Mouse (Mus musculus) intestine, embryonic 14.5 days (tissue): Measurements from ENCODE around the gene Tcte2. TPM values are rescaled to one million over a fixed set of nuclear protein-coding genes. Genes with fewer than 3 reads are reported as not detected.

ENCODE experiments used
- ATAC-seq: fragments of 200-750 bp; cut with Nextera tagmentation; replicated peaks from 2 replicates; pipeline ENCODE4 v1.8.0; 2017; ENCODE audit warnings: low read depth, moderate number of reproducible peaks, moderate TSS enrichment, moderate library complexity; ENCODE audit not compliant: low FRiP score, low TSS enrichment
- DNase-seq: peaks from one replicate; pipeline ENCODE4 v3.0.0-alpha.2; 2018; ENCODE audit warnings: low spot score
- H3K27ac ChIP-seq: fragments of 300-500 bp; sonication (generic); 2 replicates; pipeline ENCODE4 v1.5.1; 2014; ENCODE audit warnings: low read depth, mild to moderate bottlenecking, control low read depth
- H3K27me3 ChIP-seq: fragments of 300-500 bp; sonication (generic); replicated peaks from 2 replicates; pipeline ENCODE4 v1.6.1; 2014; ENCODE audit warnings: low read length, control low read depth; ENCODE audit not compliant: control insufficient read depth, insufficient read depth
- H3K36me3 ChIP-seq: fragments of 300-500 bp; sonication (generic); 2 replicates; pipeline ENCODE4 v1.6.1; 2014; ENCODE audit warnings: low read length, control low read depth; ENCODE audit not compliant: control insufficient read depth, insufficient read depth
- H3K4me1 ChIP-seq: fragments of 300-500 bp; sonication (generic); replicated peaks from 2 replicates; pipeline ENCODE4 v1.6.1; 2014; ENCODE audit warnings: low read length, control low read depth, mixed read lengths; ENCODE audit not compliant: control insufficient read depth, insufficient read depth
- H3K4me2 ChIP-seq: fragments of 300-500 bp; sonication (generic); 2 replicates; pipeline ENCODE4 v1.6.1; 2014; ENCODE audit warnings: low read length
- H3K4me3 ChIP-seq: fragments of 300-500 bp; sonication (generic); 2 replicates; pipeline ENCODE4 v1.5.1; 2014; ENCODE audit warnings: low read depth, low read length, control low read depth, mixed read lengths
- H3K9ac ChIP-seq: fragments of 300-500 bp; sonication (generic); 2 replicates; pipeline ENCODE4 v1.6.1; 2014; ENCODE audit warnings: mild to moderate bottlenecking, low read length
- H3K9me3 ChIP-seq: fragments of 300-500 bp; sonication (generic); 2 replicates; pipeline ENCODE4 v1.6.1; 2016; ENCODE audit warnings: low read length, control low read depth; ENCODE audit not compliant: control insufficient read depth
- WGBS: fragments of 180-500 bp; shearing (Covaris S2); extraction: QIAGEN DNeasy Blood & Tissue Kit; methylation state at CpG from one replicate; pipeline ENCODE4 v1.1.7; 2014; 5-methylcytosine and 5-hydroxymethylcytosine counted together
- polyA plus RNA-seq: library from polyadenylated mRNA; unstranded; fragments of >200 nt; fragmentation: Nextera tagmentation; extraction: Ambion mirVana; gene quantifications from 2 replicates; pipeline ENCODE4 v1.2.1, GENCODE M21; 2014

The Tcte2 gene
- polyA plus RNA-seq, 1 experiment from 2014 or later = 5.2 TPM

GRCm38 (mm10) chr17:13695881-13696280 lies 65.7 kb downstream of the Tcte2 start:
- WGBS = 78% methylated on average over 5 of the region's 5 CpGs
- H3K4me2 ChIP-seq = no peak overlapping the region
- no peak for ATAC-seq
- H3K36me3 ChIP-seq = no peaks in the 10 kb centered on the region
- peaks cover 13% of the 10 kb centered on the region for H3K4me1 ChIP-seq
- H3K9ac ChIP-seq = no peak overlapping the region
- H3K9me3 ChIP-seq = no peaks in the 10 kb centered on the region
- H3K4me3 ChIP-seq = no peak overlapping the region
- DNase-seq = no peak
- no peaks in the 10 kb centered on the region for H3K27me3 ChIP-seq
- H3K27ac ChIP-seq = no peak overlapping the region

GRCm38 (mm10) chr17:13695211-13695610 lies 66.4 kb downstream of the Tcte2 start:
- no peak for ATAC-seq
- H3K4me1 ChIP-seq = peaks cover 7% of the 10 kb centered on the region

GRCm38 (mm10) chr17:13694181-13694580 lies 67.4 kb downstream of the Tcte2 start:
- Histone ChIP-seq H3K4me2 (no peak overlapping the region), H3K4me1 (no peaks in the 10 kb centered on the region), H3K4me3 (no peak overlapping the region), H3K9ac (no peak overlapping the region), H3K27me3 (no peaks in the 10 kb centered on the region), H3K9me3 (no peaks in the 10 kb centered on the region), H3K27ac (no peak overlapping the region), H3K36me3 (no peaks in the 10 kb centered on the region)
- WGBS = 92% methylated on average over 1 of the region's 1 CpGs
- DNase-seq (no peak), ATAC-seq (no peak)

More at GRCm38 (mm10) chr17:13695211-13695610, 66.4 kb downstream of the Tcte2 start:
- no peak for DNase-seq
- Histone ChIP-seq H3K27ac (no peak overlapping the region), H3K4me2 (no peak overlapping the region), H3K9ac (no peak overlapping the region), H3K27me3 (no peaks in the 10 kb centered on the region), H3K9me3 (no peaks in the 10 kb centered on the region), H3K36me3 (no peaks in the 10 kb centered on the region), H3K4me3 (no peak overlapping the region)
- 93% methylated on average over 2 of the region's 2 CpGs for WGBS

- no peak for DNase-seq
- Histone ChIP-seq H3K36me3 (no peaks in the 10 kb centered on the region), H3K9ac (no peak overlapping the region), H3K4me3 (no peak overlapping the region), H3K27ac (no peak overlapping the region), H3K4me2 (no peak overlapping the region), H3K27me3 (no peaks in the 10 kb centered on the region), H3K4me1 (peaks cover 9% of the 10 kb centered on the region; the same call in 1 of the 2 replicates), H3K9me3 (no peaks in the 10 kb centered on the region)
- no peak for ATAC-seq
- WGBS = 88% methylated on average over 1 of the region's 1 CpGs
Observed at GRCm38 (mm10) chr17:13687656-13688055, 74.0 kb downstream of the Tcte2 start.

DNA sequence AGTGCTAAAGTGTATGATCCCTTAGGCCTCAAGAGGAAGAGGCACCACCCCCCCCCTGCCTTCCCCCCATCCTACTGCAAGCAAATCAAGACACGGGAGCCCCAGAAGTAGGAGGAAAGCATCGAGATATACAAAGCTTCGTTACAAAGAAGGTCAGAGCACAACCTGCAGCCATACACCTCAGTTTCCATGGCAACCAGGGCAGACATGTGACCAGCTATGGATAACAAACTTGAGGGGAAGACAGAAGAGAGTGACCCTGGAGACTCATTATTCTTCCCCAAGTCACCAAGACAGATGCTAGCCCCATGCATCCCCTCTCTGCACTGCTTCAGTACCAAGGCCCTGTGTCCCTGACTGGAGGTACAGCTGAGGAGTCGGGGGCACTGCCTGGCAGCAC lies 74.5 kb downstream of the Tcte2 start:
- no peak overlapping the region for H3K4me2 ChIP-seq
- ATAC-seq = no peak
- WGBS = 36% methylated on average over 4 of the region's 4 CpGs
- no peak overlapping the region for H3K4me3 ChIP-seq
- DNase-seq = no peak
- no peak overlapping the region for H3K9ac ChIP-seq
- no peaks in the 10 kb centered on the region for H3K36me3 ChIP-seq
- H3K27ac ChIP-seq = no peak overlapping the region
- H3K4me1 ChIP-seq = peaks cover 9% of the 10 kb centered on the region; the same call in 1 of the 2 replicates
- no peaks in the 10 kb centered on the region for H3K27me3 ChIP-seq
- no peaks in the 10 kb centered on the region for H3K9me3 ChIP-seq

DNA sequence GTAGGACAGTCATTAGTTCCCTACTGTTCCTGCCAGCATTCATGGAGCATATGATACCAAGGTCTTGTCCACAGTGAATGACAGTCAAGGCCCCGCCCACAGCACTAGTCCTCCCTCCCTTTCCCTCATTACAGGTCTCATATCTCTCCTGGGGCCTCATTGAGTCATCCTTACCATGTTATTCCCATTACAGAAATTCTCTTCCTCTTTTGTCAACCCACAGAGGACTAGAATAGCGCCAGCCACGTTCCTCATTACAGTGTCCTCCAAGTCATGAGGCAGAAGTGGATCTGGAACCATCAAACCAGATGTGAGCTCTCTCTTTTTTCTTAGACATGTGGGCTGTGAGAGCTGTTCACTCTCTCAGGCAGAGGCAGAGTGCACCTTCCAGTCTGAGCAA lies 76.0 kb downstream of the Tcte2 start:
- no peak overlapping the region for H3K9ac ChIP-seq
- no peak for DNase-seq
- H3K4me2 ChIP-seq = no peak overlapping the region
- WGBS = 85% methylated on average over 3 of the region's 3 CpGs
- H3K36me3 ChIP-seq = no peaks in the 10 kb centered on the region
- H3K4me3 ChIP-seq = no peak overlapping the region
- H3K4me1 ChIP-seq = peaks cover 9% of the 10 kb centered on the region; the same call in 1 of the 2 replicates
- H3K27ac ChIP-seq = no peak overlapping the region
- no peaks in the 10 kb centered on the region for H3K9me3 ChIP-seq
- no peaks in the 10 kb centered on the region for H3K27me3 ChIP-seq
- ATAC-seq = no peak

GRCm38 (mm10) chr17:13684256-13684655 lies 77.4 kb downstream of the Tcte2 start:
- no peaks in the 10 kb centered on the region for H3K9me3 ChIP-seq
- ATAC-seq = no peak; the same call in 1 of the 2 replicates
- no peak for DNase-seq
- H3K4me1 ChIP-seq = peaks cover 9% of the 10 kb centered on the region; the same call in 1 of the 2 replicates
- 61% methylated on average over 7 of the region's 7 CpGs for WGBS
- H3K9ac ChIP-seq = no peak overlapping the region
- no peaks in the 10 kb centered on the region for H3K36me3 ChIP-seq
- no peak overlapping the region for H3K4me3 ChIP-seq
- no peaks in the 10 kb centered on the region for H3K27me3 ChIP-seq
- H3K27ac ChIP-seq = peak overlapping the region; percentile 90
- H3K4me2 ChIP-seq = peak overlapping the region; percentile 41; the same call in 1 of the 2 replicates

DNA sequence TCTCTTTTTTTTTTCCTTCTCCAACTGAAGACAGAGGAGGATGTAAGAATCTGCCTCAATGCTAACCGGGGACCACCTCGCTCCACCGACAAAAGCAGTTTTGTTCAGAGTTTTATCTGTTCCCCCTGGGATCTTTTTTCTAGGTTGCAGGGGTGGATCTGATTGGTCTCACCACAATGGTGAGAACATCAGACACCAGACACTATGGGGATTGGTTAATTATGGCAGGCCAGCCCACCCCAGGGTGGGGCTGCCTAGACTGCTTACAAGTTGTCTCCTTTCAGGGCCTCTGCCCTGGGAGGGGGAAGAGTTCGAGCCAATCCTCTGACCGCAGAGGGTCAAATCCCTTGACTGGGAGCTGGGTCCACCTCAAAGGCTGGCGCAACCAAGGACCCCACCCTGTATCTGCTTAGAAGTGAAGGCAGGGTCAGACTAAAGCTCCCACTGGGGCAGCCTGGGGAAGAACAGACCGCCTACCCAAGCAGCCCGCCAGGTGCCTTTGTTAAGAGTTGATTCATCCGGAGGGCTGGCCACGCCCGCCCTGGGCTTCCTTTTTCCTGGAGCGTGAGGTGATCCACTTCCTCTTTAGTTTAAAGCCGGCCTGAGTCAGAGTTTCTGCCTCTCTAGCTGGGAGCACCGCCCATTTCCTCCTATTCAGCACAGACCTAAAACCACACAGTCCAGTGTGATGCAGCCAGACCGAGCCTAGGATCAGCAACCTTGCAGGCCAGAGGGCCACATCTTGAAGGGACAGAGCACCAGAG lies 78.0 kb downstream of the Tcte2 start:
- peak overlapping the region; percentile 35 for H3K4me3 ChIP-seq
- H3K9me3 ChIP-seq = no peaks in the 10 kb centered on the region
- H3K36me3 ChIP-seq = no peaks in the 10 kb centered on the region
- peak; percentile 86 for DNase-seq
- peaks cover 9% of the 10 kb centered on the region; the same call in 1 of the 2 replicates for H3K4me1 ChIP-seq
- H3K4me2 ChIP-seq = peak overlapping the region; percentile 41
- H3K9ac ChIP-seq = peak overlapping the region; percentile 52
- H3K27me3 ChIP-seq = no peaks in the 10 kb centered on the region
- peak overlapping the region; percentile 90 for H3K27ac ChIP-seq
- 15% methylated on average over 15 of the region's 15 CpGs for WGBS
- peak; percentile 94 for ATAC-seq

DNA sequence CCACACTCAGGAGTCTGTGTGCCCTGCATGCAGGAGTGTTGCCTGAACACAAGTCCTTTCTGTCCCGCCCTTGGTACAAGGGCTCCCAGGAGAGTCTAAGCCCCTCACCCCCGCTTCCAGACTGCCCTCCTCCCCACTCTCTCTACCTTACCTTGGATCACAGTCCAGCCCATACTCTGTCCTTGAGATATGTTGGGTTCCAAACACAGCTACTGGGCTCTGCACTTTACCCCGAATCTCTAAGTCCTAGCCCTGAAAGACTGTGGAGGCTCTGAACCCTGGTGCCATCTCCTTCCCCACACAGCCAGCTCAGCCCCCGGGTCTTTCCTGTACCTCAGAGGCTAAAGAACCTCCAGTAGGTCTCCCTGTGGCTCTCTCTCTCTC lies 78.6 kb downstream of the Tcte2 start:
- H3K4me2 ChIP-seq = peak overlapping the region; percentile 41
- H3K27ac ChIP-seq = peak overlapping the region; percentile 90
- no peaks in the 10 kb centered on the region for H3K36me3 ChIP-seq
- peak overlapping the region; percentile 52 for H3K9ac ChIP-seq
- DNase-seq (no peak), ATAC-seq (peak; percentile 9; the same call in 1 of the 2 replicates)
- 24% methylated on average over 4 of the region's 4 CpGs for WGBS
- H3K4me1 ChIP-seq = peaks cover 9% of the 10 kb centered on the region; the same call in 1 of the 2 replicates
- peak overlapping the region; percentile 35 for H3K4me3 ChIP-seq
- no peaks in the 10 kb centered on the region for H3K9me3 ChIP-seq
- no peaks in the 10 kb centered on the region for H3K27me3 ChIP-seq
